Mouse (Mus musculus) CH12.LX (cell line): ENCODE results near the gene Cmbl. TPM values are rescaled to one million over a fixed set of nuclear protein-coding genes. Genes with fewer than 3 reads are reported as not detected.

Source experiments
- DNase-seq: peaks from one replicate; pipeline ENCODE4 v3.0.0-alpha.2; 2013; ENCODE audit errors: extremely low read depth
- H3K27ac ChIP-seq: 2 replicates; pipeline ENCODE4 v1.5.1; 2012; ENCODE audit warnings: low read depth, mild to moderate bottlenecking, control low read depth, moderate library complexity; ENCODE audit not compliant: insufficient read depth
- H3K27me3 ChIP-seq: replicated peaks from 2 replicates; pipeline ENCODE3; 2012; ENCODE audit warnings: inconsistent platforms
- H3K36me3 ChIP-seq, 2 experiments: replicated peaks in 1 of 2; 2 replicates each; pipeline versions ENCODE3 to v1.6.1; 2012; ENCODE audit warnings: inconsistent platforms in 1 of 2, low read length in 1 of 2, mild to moderate bottlenecking in 1 of 2, mixed read lengths in 1 of 2, moderate library complexity in 1 of 2; ENCODE audit not compliant: control insufficient read depth in 1 of 2, insufficient read depth in 1 of 2
- H3K4me1 ChIP-seq, 2 experiments: 2 replicates each; pipeline ENCODE4 v1.6.1; 2012; ENCODE audit warnings: inconsistent platforms in 1 of 2, moderate library complexity in 1 of 2; ENCODE audit not compliant: insufficient read depth in 2 of 2, control insufficient read depth in 1 of 2
- H3K4me2 ChIP-seq: 2 replicates; pipeline ENCODE4 v1.6.1; 2012; ENCODE audit warnings: low read depth, mild to moderate bottlenecking, control low read depth; ENCODE audit not compliant: poor library complexity, insufficient read depth, severe bottlenecking
- H3K4me3 ChIP-seq, 3 experiments: fragments of 150-350 bp in 1 of 3; sonication (generic) in 1 of 3; replicated peaks in 1 of 3; 2 replicates each; pipeline versions ENCODE3 to v1.5.1; 2011 to 2012; ENCODE audit warnings: low read depth in 2 of 3, low read length in 2 of 3, mild to moderate bottlenecking in 2 of 3, moderate library complexity in 2 of 3, control low read depth in 1 of 3, improper control_type of control experiment in 1 of 3, inconsistent platforms in 1 of 3, mixed read lengths in 1 of 3; ENCODE audit not compliant: poor library complexity in 1 of 3
- H3K79me2 ChIP-seq: replicated peaks from 2 replicates; pipeline ENCODE4 v1.6.1; 2012; ENCODE audit warnings: mild to moderate bottlenecking, moderate library complexity; ENCODE audit not compliant: control insufficient read depth, poor library complexity, insufficient read depth, severe bottlenecking; ENCODE audit errors: extremely low read depth
- H3K9ac ChIP-seq: 2 replicates; pipeline ENCODE4 v1.6.1; 2012; ENCODE audit warnings: low read depth, mild to moderate bottlenecking, control low read depth, moderate library complexity; ENCODE audit not compliant: insufficient read depth
- H3K9me3 ChIP-seq: replicated peaks from 2 replicates; pipeline ENCODE3; 2012; ENCODE audit warnings: low read length, inconsistent platforms, mixed read lengths
- CHD2 ChIP-seq: IDR thresholded peaks from 2 replicates; pipeline ENCODE4 v1.6.1; 2011; ENCODE audit warnings: low read length, improper control_type of control experiment
- CTCF ChIP-seq, 2 experiments: IDR thresholded peaks in 1 of 2; conservative IDR thresholded peaks in 1 of 2; 2 replicates each; pipeline ENCODE4 v1.5.1; 2011 to 2012; ENCODE audit warnings: low read depth in 2 of 2, low read length in 2 of 2, improper control_type of control experiment in 1 of 2, inconsistent platforms in 1 of 2, mild to moderate bottlenecking in 1 of 2, moderate library complexity in 1 of 2
- ETS1 ChIP-seq: conservative IDR thresholded peaks from 2 replicates; pipeline ENCODE4 v1.6.1; 2012; ENCODE audit warnings: low read depth, mild to moderate bottlenecking, inconsistent platforms, low read length, improper control_type of control experiment, moderate library complexity
- GABPA ChIP-seq: IDR thresholded peaks from 2 replicates; pipeline ENCODE4 v1.6.1; 2012; ENCODE audit warnings: low read depth, low read length, improper control_type of control experiment, inconsistent platforms; ENCODE audit not compliant: insufficient replicate concordance
- IRF4 ChIP-seq: IDR thresholded peaks from 2 replicates; pipeline ENCODE4 v1.6.1; 2014; ENCODE audit warnings: low read depth, mild to moderate bottlenecking, inconsistent platforms, low read length, improper control_type of control experiment
- MAZ ChIP-seq: IDR thresholded peaks from 2 replicates; pipeline ENCODE4 v1.6.1; 2012; ENCODE audit warnings: low read depth, mild to moderate bottlenecking, inconsistent platforms, low read length, improper control_type of control experiment, moderate library complexity
- SMC3 ChIP-seq: IDR thresholded peaks from 2 replicates; pipeline ENCODE4 v1.6.1; 2011; ENCODE audit warnings: low read depth, low read length, improper control_type of control experiment
- USF2 ChIP-seq: conservative IDR thresholded peaks from 2 replicates; pipeline ENCODE4 v1.6.1; 2011; ENCODE audit warnings: low read depth, low read length, improper control_type of control experiment
- ZKSCAN1 ChIP-seq: IDR thresholded peaks from 2 replicates; pipeline ENCODE4 v1.6.1; 2012; ENCODE audit warnings: low read depth, inconsistent platforms, low read length, improper control_type of control experiment, borderline replicate concordance
- ZNF384 ChIP-seq: IDR thresholded peaks from 2 replicates; pipeline ENCODE4 v1.6.1; 2012; ENCODE audit warnings: low read depth, low read length, improper control_type of control experiment, inconsistent platforms
- dilution Hi-C: fragments of 300-500 bp; cut with MboI; formaldehyde crosslinking; loops from 2 replicates; pipeline ENCODE4 v1.14.3; 2020; ENCODE audit warnings: low sequenced_read_pairs; ENCODE audit not compliant: extremely low pct_unique_long_range_greater_than_20kb, extremely low pct_ligation_motif_present
- in situ Hi-C: fragments of 300-500 bp; cut with MboI; formaldehyde crosslinking; loops from 3 replicates; pipeline ENCODE4 v1.14.3; 2019; ENCODE audit warnings: low sequenced_read_pairs, low pct_ligation_motif_present, low pct_unique_long_range_greater_than_20kb, mixed read lengths
- polyA plus RNA-seq: library from polyadenylated mRNA; unstranded; fragments of >175 nt; gene quantifications from 2 replicates; pipeline ENCODE4 v1.2.1, GENCODE M21; 2012; ENCODE audit warnings: low read depth; ENCODE audit not compliant: insufficient read length
- total RNA-seq, 2 experiments: library from RNA; depleted of rRNA; stranded (reverse); fragments of 300-350 nt in 1 of 2; fragments of >200 nt in 1 of 2; gene quantifications; 2 replicates each; pipeline ENCODE4 v1.2.3; 2012 to 2014

The Cmbl gene
- total and polyA plus RNA-seq, 3 experiments, result 0.27 TPM; not detected in 2

GRCm38 (mm10) chr15:31535259-31535855 is 29.8 kb upstream of the Cmbl start:
- Histone ChIP-seq H3K4me2 (peak overlapping the region; percentile 3; the same call in 1 of the 2 replicates), H3K36me3 (peaks cover 0 to 8% of the 10 kb centered on the region in 2 experiments), H3K9ac (no peak overlapping the region), H3K9me3 (peaks cover 4% of the 10 kb centered on the region), H3K27me3 (no peaks in the 10 kb centered on the region), H3K4me3 (no peak overlapping the region), H3K4me1 (peaks cover 20 to 34% of the 10 kb centered on the region in 2 experiments), H3K27ac (no peak overlapping the region), H3K79me2 (peaks cover 5% of the 10 kb centered on the region)
- dilution Hi-C loops (no loop called here), in situ Hi-C loops (loop anchor here (10.0 kb wide), 1 partner anchor 49 kb away; no protein-coding TSS in a partner anchor)
- no peak for DNase-seq
- TF ChIP-seq SMC3 (no peak), ZKSCAN1 (peak; percentile 91), CTCF (conservative IDR thresholded peaks at IDR 0.05 in 1 of 2, IDR thresholded peaks at IDR 0.05 in 1 of 2; ENCODE audit: low read depth in 2 of 2, low read length in 2 of 2) (no peak)

- dilution Hi-C loops (no loop called here), in situ Hi-C loops (loop anchor here (10.0 kb wide), 1 partner anchor 49 kb away; no protein-coding TSS in a partner anchor)
Measured at GRCm38 (mm10) chr15:31536051-31536737, 29.0 kb upstream of the Cmbl start.

GRCm38 (mm10) chr15:31537706-31538105 is 27.5 kb upstream of the Cmbl start:
- Histone ChIP-seq H3K9ac (no peak overlapping the region), H3K4me3 (no peak overlapping the region), H3K27me3 (no peaks in the 10 kb centered on the region), H3K27ac (no peak overlapping the region), H3K36me3 (peaks cover 0 to 5% of the 10 kb centered on the region in 2 experiments), H3K4me2 (no peak overlapping the region), H3K79me2 (no peaks in the 10 kb centered on the region), H3K9me3 (peaks cover 4% of the 10 kb centered on the region), H3K4me1 (peaks cover 29 to 51% of the 10 kb centered on the region in 2 experiments)
- no peak for DNase-seq
- TF ChIP-seq ZNF384 (no peak), USF2 (no peak), GABPA (no peak), MAZ (no peak), IRF4 (no peak)
- in situ Hi-C loops (loop anchor here (10.0 kb wide), 1 partner anchor 47 kb away; no protein-coding TSS in a partner anchor), dilution Hi-C loops (no loop called here)

More at GRCm38 (mm10) chr15:31536051-31536737, 29.0 kb upstream of the Cmbl start:
- no peak overlapping the region for H3K4me2 ChIP-seq
- TF ChIP-seq ETS1, result no peak
- 0 out of 2 replicates have a peak, but pooled peaks have one; percentile 22 for TF ChIP-seq CHD2
- H3K4me3 ChIP-seq, result no peak overlapping the region
- no peak overlapping the region for H3K27ac ChIP-seq
- DNase-seq, result no peak
- peaks cover 4% of the 10 kb centered on the region for H3K9me3 ChIP-seq
- H3K4me1 ChIP-seq, result peaks cover 27 to 41% of the 10 kb centered on the region in 2 experiments
- H3K9ac ChIP-seq, result no peak overlapping the region
- no peaks in the 10 kb centered on the region for H3K79me2 ChIP-seq
- no peaks in the 10 kb centered on the region for H3K27me3 ChIP-seq
- H3K36me3 ChIP-seq, result peaks cover 0 to 8% of the 10 kb centered on the region in 2 experiments
